Mouse (Mus musculus): Measurements from ENCODE around the gene Slc25a26. TPM values are rescaled to one million over a fixed set of nuclear protein-coding genes. Genes with fewer than 3 reads are reported as not detected.

The Slc25a26 gene
- total RNA-seq, 2 experiments from 2014 or later, result 19.3 to 21.1 TPM

GRCm38 (mm10) chr6:94653388-94654316 lies 153.5 kb downstream of the Slc25a26 start:
- DNase-seq (ENCODE audit: low spot score in 2 of 2), result no peak
- TF ChIP-seq CTCF (conservative IDR thresholded peaks at IDR 0.05), result no peak
- Histone ChIP-seq H3K27ac (0 out of 2 replicates have a peak overlapping the region, but pooled peaks have one; percentile 33), H3K4me3 (no peak overlapping the region)

Small RNA genes lying within 50 kb of the gene (microRNA-seq; reads per million reads assigned to microRNA genes)
- gene Mir7041, result 0 reads per million in 2 experiments

Other genes with a start within 250 kb of the Slc25a26 start
- gene Magi1, start 216.4 kb upstream of the Slc25a26 start, total RNA-seq (2021), result 10 to 100 TPM; 46.5 to 48.8 TPM
- gene Lrig1, start 199.8 kb downstream of the Slc25a26 start, total RNA-seq (2021), result 10 to 100 TPM; 26.2 to 27.4 TPM